Mouse (Mus musculus) megakaryocyte, embryonic 14.5 days (primary cell): ENCODE results near the gene Bcl11b.

Experiments
- FLI1 ChIP-seq: IDR thresholded peaks from 2 replicates; pipeline ENCODE4 v1.6.1; 2012; ENCODE audit warnings: low read length, inconsistent platforms, mixed read lengths
- GATA1 ChIP-seq: IDR thresholded peaks from 3 replicates; pipeline ENCODE4 v1.6.1; 2012; ENCODE audit warnings: mixed read lengths, low read length, inconsistent platforms, borderline replicate concordance

DNA sequence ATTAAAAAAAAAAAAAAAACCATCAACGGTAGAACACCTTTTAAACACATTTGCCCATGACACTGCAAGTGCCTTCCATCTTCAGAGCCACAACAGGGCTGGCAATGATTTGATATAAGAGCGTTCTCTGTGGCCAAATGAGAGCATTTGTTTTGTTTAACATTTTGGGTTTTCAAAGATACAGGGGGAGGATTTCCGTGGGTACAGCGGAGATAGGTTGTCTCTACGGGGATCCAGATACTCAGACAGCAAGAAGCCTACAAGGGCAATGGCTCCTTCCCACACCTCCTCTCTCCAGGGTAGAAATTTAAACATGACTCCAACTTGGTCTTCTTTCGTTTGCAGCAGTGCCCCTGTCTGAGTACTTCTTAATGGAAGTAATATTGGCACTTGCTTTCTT lies 7.2 kb downstream of the Bcl11b start:
- no peak for TF ChIP-seq GATA1
- no peak for TF ChIP-seq FLI1
